Mouse (Mus musculus) lung, adult 2 months (tissue): Measurements from ENCODE around the gene Zfp827.

ENCODE experiments used
- CTCF ChIP-seq: fragments of 200-500 bp; IDR thresholded peaks from 2 replicates; pipeline ENCODE4 v1.5.1; 2011; ENCODE audit warnings: mild to moderate bottlenecking, low read length, control low read depth; ENCODE audit not compliant: insufficient read depth
- POLR2A ChIP-seq: fragments of 200-500 bp; IDR thresholded peaks from 2 replicates; pipeline ENCODE4 v1.6.1; 2011; ENCODE audit warnings: low read depth, mild to moderate bottlenecking, control low read depth, low read length, borderline replicate concordance; ENCODE audit errors: extremely low read depth

GRCm38 (mm10) chr8:79155556-79156161, 127.4 kb downstream of the Zfp827 start:
- TF ChIP-seq CTCF, result no peak
- TF ChIP-seq POLR2A, result no peak
